Comparison of ENCODE assay signal across 11 mouse cellular contexts in the genomic region with DNA sequence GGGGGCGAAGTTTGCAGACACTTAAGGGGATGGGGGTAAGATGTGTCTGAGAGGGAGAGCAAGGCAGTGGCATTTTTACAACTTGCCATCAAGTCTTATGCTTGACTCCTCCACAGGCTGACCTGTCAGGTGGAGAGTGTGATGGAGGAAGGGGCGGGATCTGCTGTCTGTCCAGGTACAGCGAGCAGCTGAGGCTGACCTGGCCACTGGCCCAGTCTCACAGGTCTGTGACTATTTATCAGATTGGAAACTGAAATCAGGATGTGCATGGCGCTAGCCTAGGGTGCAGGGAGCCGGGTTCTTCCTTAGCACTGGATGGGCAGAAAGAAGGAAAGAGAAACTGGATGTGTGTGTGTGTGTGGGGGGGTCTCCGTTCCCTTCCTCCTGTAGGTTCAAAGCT. TPM values are rescaled to one million over a fixed set of nuclear protein-coding genes. Genes with fewer than 3 reads are reported as not detected.
A peak's percentile ranks its signal among the peaks of the same experiment; 100 is the strongest.
DNase-seq lines count a peak whose midpoint lies in the region; ATAC-seq and TF ChIP-seq lines count a peak whose summit lies in the region.
"Had no signal": no experiment of that assay in that cellular context is flagged by ENCODE, and none has a peak within 500 bp of the region (broad histone marks: within the 10 kb centered on the region; RNA-seq: fewer than 3 reads in every experiment).

No protein-coding gene starts in this region.

- no peaks in the 10 kb centered on the region for H3K9me3 ChIP-seq in intestine, embryonic 16.5 days (ENCODE audit: control insufficient read depth, low read length)
- H3K9me3 ChIP-seq in forebrain, embryonic 11.5 days (ENCODE audit: control insufficient read depth, low read length): no peaks in the 10 kb centered on the region
- H3K9me3 ChIP-seq: embryonic facial prominence, embryonic 15.5 days had no signal

- no peak for TF ChIP-seq POLR2A in heart, adult 2 months (IDR thresholded peaks at IDR 0.05; ENCODE audit: insufficient read depth, low read depth, low read length)
- TF ChIP-seq POLR2A in lung, adult 2 months (IDR thresholded peaks at IDR 0.05; ENCODE audit: borderline replicate concordance, extremely low read depth, low read depth, low read length): no peak
- no peak for TF ChIP-seq POLR2A in myocyte (IDR thresholded peaks at IDR 0.05; ENCODE audit: insufficient read length, low read depth)

- TF ChIP-seq CTCF in heart, adult 2 months (IDR thresholded peaks at IDR 0.05): no peak
- TF ChIP-seq CTCF in lung, adult 2 months (IDR thresholded peaks at IDR 0.05; ENCODE audit: insufficient read depth, low read length): no peak
- TF ChIP-seq CTCF in layer of hippocampus, adult 2 months (conservative IDR thresholded peaks at IDR 0.05): no peak

- H3K27me3 ChIP-seq in heart, adult 2 months (ENCODE audit: control insufficient read depth, insufficient read depth, low read length): no peaks in the 10 kb centered on the region
- no peaks in the 10 kb centered on the region for H3K27me3 ChIP-seq in intestine, embryonic 16.5 days (replicated peaks; ENCODE audit: control insufficient read depth, insufficient read depth, low read length)
- no peaks in the 10 kb centered on the region for H3K27me3 ChIP-seq in myocyte (ENCODE audit: control insufficient read depth, insufficient read depth, insufficient read length)
- H3K27me3 ChIP-seq in forebrain, embryonic 11.5 days (ENCODE audit: control insufficient read depth, insufficient read depth, low read length): peaks cover 64% of the 10 kb centered on the region

- peak overlapping the region; percentile 71; the same call in 1 of the 2 replicates for H3K4me3 ChIP-seq in heart, adult 2 months
- peak overlapping the region; percentile 8 for H3K4me3 ChIP-seq in lung, adult 2 months (replicated peaks; ENCODE audit: extremely low read depth, low read depth, low read length)
- H3K4me3 ChIP-seq in intestine, embryonic 16.5 days (ENCODE audit: low read length): peak overlapping the region; percentile 63
- H3K4me3 ChIP-seq in myocyte: no peak overlapping the region
- no peak overlapping the region for H3K4me3 ChIP-seq in forebrain, embryonic 11.5 days (ENCODE audit: low read depth, low read length)
- H3K4me3 ChIP-seq in layer of hippocampus, adult 2 months: no peak overlapping the region

- DNase-seq in heart, adult 2 months: peak in 1 of 2 experiments; percentile 20
- no peak for DNase-seq in heart, postnatal 25 days (ENCODE audit: low spot score)
- DNase-seq in lung, adult 2 months: no peak
- no peak for DNase-seq in lung, postnatal 10 days
- no peak for DNase-seq in forebrain, embryonic 11.5 days (ENCODE audit: low spot score)
- DNase-seq in layer of hippocampus, adult 2 months (ENCODE audit: low spot score in 2 of 2): no peak
- DNase-seq: cerebellum, adult 9-10 months had no signal

- 0 out of 2 replicates have a peak, but pooled peaks cover 3% of the 10 kb centered on the region for H3K79me2 ChIP-seq in heart, adult 2 months (replicated peaks; ENCODE audit: control insufficient read depth, insufficient read depth, low read length)
- peaks cover 3% of the 10 kb centered on the region for H3K79me2 ChIP-seq in myocyte (ENCODE audit: control insufficient read depth, insufficient read depth)

- peak overlapping the region; percentile 34 for H3K9ac ChIP-seq in heart, adult 2 months (ENCODE audit: low read depth, low read length)
- H3K9ac ChIP-seq in intestine, embryonic 16.5 days (ENCODE audit: low read depth, low read length): peak overlapping the region; percentile 66; the same call in 1 of the 2 replicates
- no peak overlapping the region for H3K9ac ChIP-seq in forebrain, embryonic 11.5 days (ENCODE audit: low read length)

- H3ac ChIP-seq in myocyte (ENCODE audit: control insufficient read depth, insufficient read length): no peak overlapping the region

- peaks cover 23% of the 10 kb centered on the region for H3K4me1 ChIP-seq in heart, adult 2 months (ENCODE audit: control insufficient read depth, insufficient read depth, low read length)
- peaks cover 37% of the 10 kb centered on the region for H3K4me1 ChIP-seq in lung, adult 2 months (ENCODE audit: control insufficient read depth, insufficient read depth, low read length)
- H3K4me1 ChIP-seq in intestine, embryonic 16.5 days (ENCODE audit: control insufficient read depth, insufficient read depth, low read length): peaks cover 32% of the 10 kb centered on the region
- H3K4me1 ChIP-seq in forebrain, embryonic 11.5 days (replicated peaks; ENCODE audit: control insufficient read depth, insufficient read depth, low read length): peaks cover 8% of the 10 kb centered on the region

- WGBS in heart, adult 2 months: 59% methylated on average over 6 of the region's 6 CpGs
- WGBS in lung, adult 2 months: 36% methylated on average over 6 of the region's 6 CpGs
- 33% methylated on average over 6 of the region's 6 CpGs for WGBS in intestine, embryonic 16.5 days
- 61% methylated on average over 6 of the region's 6 CpGs for WGBS in forebrain, embryonic 11.5 days

- no peak for TF ChIP-seq EP300 in heart, adult 2 months (IDR thresholded peaks at IDR 0.05; ENCODE audit: insufficient read depth, low read depth, low read length)

- H3K4me2 ChIP-seq in intestine, embryonic 16.5 days (ENCODE audit: low read depth, low read length): peak overlapping the region; percentile 75
- peak overlapping the region; percentile 85 for H3K4me2 ChIP-seq in myocyte (ENCODE audit: low read depth)
- no peak overlapping the region for H3K4me2 ChIP-seq in forebrain, embryonic 11.5 days (ENCODE audit: low read depth, low read length, severe bottlenecking)
- H3K4me2 ChIP-seq: midbrain, embryonic 11.5 days had no signal

- intact Hi-C loops in heart, adult 2 months (cut with DNase I): no loop called here
- intact Hi-C loops in heart, postnatal 25 days (cut with DNase I): loop anchor here (5.0 kb wide), 1 partner anchor 37 kb away; a partner anchor contains a TSS

- ATAC-seq in intestine, embryonic 16.5 days: no peak
- ATAC-seq in forebrain, embryonic 11.5 days (replicated peaks; ENCODE audit: low FRiP score): no peak

- no peaks in the 10 kb centered on the region; the same call in 1 of the 2 replicates for H3K36me3 ChIP-seq in heart, adult 2 months (ENCODE audit: control insufficient read depth, insufficient read depth, low read length)
- H3K36me3 ChIP-seq in intestine, embryonic 16.5 days (ENCODE audit: control insufficient read depth, insufficient read depth, low read length): no peaks in the 10 kb centered on the region
- no peaks in the 10 kb centered on the region for H3K36me3 ChIP-seq in myocyte (ENCODE audit: control insufficient read depth, insufficient read depth)
- no peaks in the 10 kb centered on the region for H3K36me3 ChIP-seq in forebrain, embryonic 11.5 days (ENCODE audit: control insufficient read depth, insufficient read depth, low read length)
- H3K36me3 ChIP-seq: embryonic facial prominence, embryonic 15.5 days had no signal

- no peak overlapping the region for H3K27ac ChIP-seq in heart, adult 2 months
- peak overlapping the region; percentile 86; the same call in 1 of the 2 replicates for H3K27ac ChIP-seq in intestine, embryonic 16.5 days (ENCODE audit: low read length)
- no peak overlapping the region for H3K27ac ChIP-seq in forebrain, embryonic 11.5 days (ENCODE audit: low read depth, low read length)
- H3K27ac ChIP-seq in layer of hippocampus, adult 2 months: no peak overlapping the region
- H3K27ac ChIP-seq: embryonic facial prominence, embryonic 15.5 days had no signal

TF ChIP-seq in myocyte, 11 proteins besides CTCF, POLR2A, EP300 and RAD21:
- TF ChIP-seq E2F4 (IDR thresholded peaks at IDR 0.05; ENCODE audit: insufficient read depth): no peak
- TF ChIP-seq POLR2AphosphoS2 (IDR thresholded peaks at IDR 0.05; ENCODE audit: insufficient read length, low read depth): no peak
- TF ChIP-seq TCF12 (IDR thresholded peaks at IDR 0.05; ENCODE audit: insufficient read depth, poor library complexity, severe bottlenecking): no peak
- TF ChIP-seq SRF (IDR thresholded peaks at IDR 0.05; ENCODE audit: control insufficient read depth, insufficient read length, low read depth): no peak
- no peak for TF ChIP-seq MYOD1 (IDR thresholded peaks at IDR 0.05; ENCODE audit: control insufficient read depth in 1 of 3, insufficient read length in 2 of 3, low read depth in 2 of 3)
- no peak for TF ChIP-seq MYOG (IDR thresholded peaks at IDR 0.05; ENCODE audit: control insufficient read depth in 1 of 3, insufficient read depth in 1 of 3, insufficient read length in 2 of 3, low read depth in 2 of 3)
- no peak for TF ChIP-seq CEBPB (IDR thresholded peaks at IDR 0.05; ENCODE audit: insufficient read depth, poor library complexity, severe bottlenecking)
- TF ChIP-seq REST (IDR thresholded peaks at IDR 0.05; ENCODE audit: insufficient read depth, insufficient read length): no peak
TF ChIP-seq in myocyte: peak in this region for 0.

RNA-seq across cellular contexts. Expression of a gene that starts 1.3 kb away (rescaled TPM):
- 10 to 100 TPM; 12.0 to 13.1 TPM for total RNA-seq in heart, adult 2 months (2021)
- 10.4 and 19.2 TPM in 2 replicates for polyA plus RNA-seq in heart, adult 2 months (2012; rRNA removed)
- total RNA-seq in heart, postnatal 25 days (2021): 10 to 100 TPM; 14.6 TPM
- 19.5 and 24.3 TPM in 2 replicates for polyA plus RNA-seq in lung, adult 2 months (2012; rRNA removed)
- polyA plus RNA-seq in intestine, embryonic 16.5 days (2015; fragmentation: Nextera tagmentation; extraction: Ambion mirVana): 7.0 and 7.5 TPM in 2 replicates
- 16.7 TPM for polyA plus RNA-seq in myocyte (2012; fragmentation: generic; extraction: Trizol)
- 1.8 and 2.1 TPM in 2 replicates for polyA plus RNA-seq in forebrain, embryonic 11.5 days (2014; fragmentation: Nextera tagmentation; extraction: Ambion mirVana)
- total RNA-seq in layer of hippocampus, adult 2 months (2021): 1 to 10 TPM; 3.1 to 4.1 TPM

RNA-seq across cellular contexts. Expression of a gene that starts 38.9 kb away (rescaled TPM):
- total RNA-seq in heart, adult 2 months (2021): 1 to 10 TPM; 2.0 to 2.2 TPM
- polyA plus RNA-seq in heart, adult 2 months (2012; rRNA removed): 7.8 and 9.9 TPM in 2 replicates
- 1 to 10 TPM; 2.3 to 2.8 TPM for total RNA-seq in heart, postnatal 25 days (2021)
- 25.7 and 28.0 TPM in 2 replicates for polyA plus RNA-seq in lung, adult 2 months (2012; rRNA removed)
- polyA plus RNA-seq in intestine, embryonic 16.5 days (2015; fragmentation: Nextera tagmentation; extraction: Ambion mirVana): 9.0 and 10.5 TPM in 2 replicates
- polyA plus RNA-seq in myocyte (2012; fragmentation: generic; extraction: Trizol): 1.5 TPM
- 7.2 and 7.9 TPM in 2 replicates for polyA plus RNA-seq in forebrain, embryonic 11.5 days (2014; fragmentation: Nextera tagmentation; extraction: Ambion mirVana)
- 1 to 10 TPM; 4.9 to 6.7 TPM for total RNA-seq in layer of hippocampus, adult 2 months (2021)

RNA-seq across cellular contexts. Expression of a gene that starts 38.9 kb away (rescaled TPM):
- 1 to 10 TPM; 5.5 to 5.7 TPM for total RNA-seq in heart, adult 2 months (2021)
- polyA plus RNA-seq in heart, adult 2 months (2012; rRNA removed): 10.6 and 11.1 TPM in 2 replicates
- total RNA-seq in heart, postnatal 25 days (2021): 1 to 10 TPM; 4.8 to 5.1 TPM
- polyA plus RNA-seq in lung, adult 2 months (2012; rRNA removed): 63.2 and 66.5 TPM in 2 replicates
- 8.2 and 8.3 TPM in 2 replicates for polyA plus RNA-seq in intestine, embryonic 16.5 days (2015; fragmentation: Nextera tagmentation; extraction: Ambion mirVana)
- 4.2 TPM for polyA plus RNA-seq in myocyte (2012; fragmentation: generic; extraction: Trizol)
- 6.6 and 7.3 TPM in 2 replicates for polyA plus RNA-seq in forebrain, embryonic 11.5 days (2014; fragmentation: Nextera tagmentation; extraction: Ambion mirVana)
- 1 to 10 TPM; 5.0 to 6.3 TPM for total RNA-seq in layer of hippocampus, adult 2 months (2021)

Comparison
In these comparisons a context has a peak if more than half of its experiments do, and no peak if none do; other contexts are left out.
1. H3K4me3 ChIP-seq: peak in heart, adult 2 months (single experiment), lung, adult 2 months (single experiment) and intestine, embryonic 16.5 days (single experiment); none in myocyte (single experiment), forebrain, embryonic 11.5 days (single experiment) and layer of hippocampus, adult 2 months (single experiment).